9 mouse cellular contexts compared by ENCODE assay signal in the genomic region with DNA sequence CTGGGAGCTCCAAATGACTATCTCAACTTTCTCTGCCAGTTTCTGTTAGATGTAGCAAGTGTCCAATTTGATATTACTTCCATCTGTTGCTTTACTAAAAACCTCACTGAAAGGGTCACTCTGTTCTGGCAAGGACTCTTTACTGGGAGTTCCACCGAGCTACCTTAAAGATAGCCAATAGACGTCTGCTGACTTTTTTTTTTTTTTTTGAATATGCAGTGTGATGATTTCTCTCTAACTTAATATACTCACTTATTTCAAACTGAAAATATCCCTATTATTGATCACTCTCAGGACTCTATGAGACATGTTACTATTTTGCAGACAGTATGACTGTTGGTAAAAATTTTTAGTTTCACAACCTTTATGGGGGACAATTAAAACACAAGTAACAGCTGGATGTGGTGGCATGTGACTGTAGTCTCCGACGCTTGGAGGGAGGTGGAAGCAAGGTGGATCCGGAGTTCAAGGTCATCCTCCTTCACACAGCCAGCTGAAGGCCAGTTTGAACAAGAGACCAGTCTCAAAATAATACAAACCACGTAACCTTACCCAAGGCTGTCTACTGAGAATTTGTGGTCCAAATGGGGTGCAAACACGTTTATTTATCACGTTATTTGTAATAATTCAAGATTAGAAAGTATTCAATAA. TPM values are rescaled to one million over a fixed set of nuclear protein-coding genes. Genes with fewer than 3 reads are reported as not detected.
DNase-seq lines count a peak whose midpoint lies in the region; ATAC-seq and TF ChIP-seq lines count a peak whose summit lies in the region.
"Had no signal": no experiment of that assay in that cellular context is flagged by ENCODE, and none has a peak within 500 bp of the region (broad histone marks: within the 10 kb centered on the region; RNA-seq: fewer than 3 reads in every experiment).

No protein-coding gene starts in this region.

- peak overlapping the region; percentile 66 for H3K4me2 ChIP-seq in embryonic facial prominence, embryonic 13.5 days
- peak overlapping the region; percentile 88 for H3K4me2 ChIP-seq in kidney, embryonic 15.5 days
- peak overlapping the region; percentile 77 for H3K4me2 ChIP-seq in neural tube, embryonic 12.5 days (replicated peaks)

- TF ChIP-seq CTCF in layer of hippocampus, adult 2 months (conservative IDR thresholded peaks at IDR 0.05): no peak

- peak overlapping the region; percentile 95 for H3K27ac ChIP-seq in layer of hippocampus, adult 2 months
- H3K27ac ChIP-seq in embryonic facial prominence, embryonic 13.5 days: peak overlapping the region; percentile 86; the same call in 1 of the 2 replicates
- H3K27ac ChIP-seq in kidney, embryonic 15.5 days: 0 out of 2 replicates have a peak overlapping the region, but pooled peaks have one; percentile 25
- no peak overlapping the region for H3K27ac ChIP-seq in neural tube, embryonic 12.5 days

- H3K27me3 ChIP-seq in embryonic facial prominence, embryonic 13.5 days: no peaks in the 10 kb centered on the region
- H3K27me3 ChIP-seq in kidney, embryonic 15.5 days: no peaks in the 10 kb centered on the region
- H3K27me3 ChIP-seq in neural tube, embryonic 12.5 days (replicated peaks): no peaks in the 10 kb centered on the region

- 21% methylated on average over 8 of the region's 8 CpGs for WGBS in embryonic facial prominence, embryonic 13.5 days
- 12% methylated on average over 8 of the region's 8 CpGs for WGBS in kidney, embryonic 15.5 days
- WGBS in neural tube, embryonic 12.5 days: 28% methylated on average over 8 of the region's 8 CpGs

- H3K36me3 ChIP-seq in embryonic facial prominence, embryonic 13.5 days: peaks cover 33% of the 10 kb centered on the region
- H3K36me3 ChIP-seq in kidney, embryonic 15.5 days: peaks cover 40% of the 10 kb centered on the region
- H3K36me3 ChIP-seq in neural tube, embryonic 12.5 days: peaks cover 23% of the 10 kb centered on the region

- no peak for ATAC-seq in embryonic facial prominence, embryonic 13.5 days (ENCODE audit: insufficient number of reproducible peaks, insufficient read depth, low FRiP score, low TSS enrichment, low read depth)
- ATAC-seq in kidney, embryonic 15.5 days (replicated peaks; ENCODE audit: low FRiP score): no peak
- ATAC-seq in neural tube, embryonic 12.5 days (ENCODE audit: low FRiP score, low read depth): no peak

- H3K4me1 ChIP-seq in embryonic facial prominence, embryonic 13.5 days: peaks cover 17% of the 10 kb centered on the region
- H3K4me1 ChIP-seq in kidney, embryonic 15.5 days: peaks cover 23% of the 10 kb centered on the region
- peaks cover 11% of the 10 kb centered on the region for H3K4me1 ChIP-seq in neural tube, embryonic 12.5 days

- H3K9ac ChIP-seq in embryonic facial prominence, embryonic 13.5 days: peak overlapping the region; percentile 89
- peak overlapping the region; percentile 83 for H3K9ac ChIP-seq in kidney, embryonic 15.5 days
- H3K9ac ChIP-seq in neural tube, embryonic 12.5 days: peak overlapping the region; percentile 86; the same call in 1 of the 2 replicates

- intact Hi-C loops in left cerebral cortex, postnatal 25 days (cut with DNase I): loop anchor here (1.0 kb wide), 1 partner anchor 25 kb away; a partner anchor contains a TSS

- no peaks in the 10 kb centered on the region for H3K9me3 ChIP-seq in embryonic facial prominence, embryonic 13.5 days
- H3K9me3 ChIP-seq in kidney, embryonic 15.5 days (replicated peaks): no peaks in the 10 kb centered on the region
- no peaks in the 10 kb centered on the region for H3K9me3 ChIP-seq in neural tube, embryonic 12.5 days

- no peak for DNase-seq in layer of hippocampus, adult 2 months (ENCODE audit: low spot score in 2 of 2)
- no peak for DNase-seq in layer of hippocampus, postnatal 10 days (ENCODE audit: low spot score in 2 of 2)
- DNase-seq in thymus, postnatal 0 days (ENCODE audit: low spot score): no peak
- DNase-seq in cerebellum, adult 9-11 months: no peak
- DNase-seq in left cerebral cortex, postnatal 25 days (ENCODE audit: low spot score in 2 of 2): no peak

- H3K4me3 ChIP-seq in layer of hippocampus, adult 2 months: peak overlapping the region; percentile 78
- H3K4me3 ChIP-seq in embryonic facial prominence, embryonic 13.5 days: peak overlapping the region; percentile 96
- H3K4me3 ChIP-seq in kidney, embryonic 15.5 days (replicated peaks): peak overlapping the region; percentile 96
- peak overlapping the region; percentile 95 for H3K4me3 ChIP-seq in neural tube, embryonic 12.5 days

RNA-seq across cellular contexts. Expression of a gene that starts 0.8 kb away (rescaled TPM):
- total RNA-seq in layer of hippocampus, adult 2 months (2021): 100 to 1,000 TPM; 111 to 113 TPM
- 100 to 1,000 TPM; 151 to 155 TPM for total RNA-seq in layer of hippocampus, postnatal 10 days (2021)
- polyA plus RNA-seq in embryonic facial prominence, embryonic 13.5 days (2015; fragmentation: Nextera tagmentation; extraction: Ambion mirVana): 237 and 261 TPM in 2 replicates
- 241 and 246 TPM in 2 replicates for polyA plus RNA-seq in kidney, embryonic 15.5 days (2015; fragmentation: Nextera tagmentation; extraction: Ambion mirVana)
- 293 and 317 TPM in 2 replicates for polyA plus RNA-seq in neural tube, embryonic 12.5 days (2016; fragmentation: Nextera tagmentation; extraction: Ambion mirVana)
- polyA plus RNA-seq in thymus, postnatal 0 days (2015; fragmentation: Nextera tagmentation; extraction: Ambion mirVana): 274 and 296 TPM in 2 replicates
- total RNA-seq in left cerebral cortex, postnatal 25 days (2021): 100 to 1,000 TPM; 116 TPM

RNA-seq across cellular contexts. Expression of a gene that starts 1.1 kb away (rescaled TPM):
- total RNA-seq in layer of hippocampus, adult 2 months (2021): 10 to 100 TPM; 69.2 to 73.2 TPM
- total RNA-seq in layer of hippocampus, postnatal 10 days (2021): 10 to 100 TPM; 46.0 to 48.6 TPM
- 24.8 and 28.9 TPM in 2 replicates for polyA plus RNA-seq in embryonic facial prominence, embryonic 13.5 days (2015; fragmentation: Nextera tagmentation; extraction: Ambion mirVana)
- 32.5 and 36.3 TPM in 2 replicates for polyA plus RNA-seq in kidney, embryonic 15.5 days (2015; fragmentation: Nextera tagmentation; extraction: Ambion mirVana)
- 32.4 and 33.1 TPM in 2 replicates for polyA plus RNA-seq in neural tube, embryonic 12.5 days (2016; fragmentation: Nextera tagmentation; extraction: Ambion mirVana)
- polyA plus RNA-seq in thymus, postnatal 0 days (2015; fragmentation: Nextera tagmentation; extraction: Ambion mirVana): 17.5 and 19.4 TPM in 2 replicates
- total RNA-seq in left cerebral cortex, postnatal 25 days (2021): 10 to 100 TPM; 77.1 to 78.2 TPM

RNA-seq across cellular contexts. Expression of a gene that starts 19.3 kb away (rescaled TPM):
- total RNA-seq in layer of hippocampus, adult 2 months (2021): 1 to 10 TPM in 1 of 2 experiments, not detected in 1; 1.3 TPM
- not detected for total RNA-seq in layer of hippocampus, postnatal 10 days (2021)
- 1.2 and 1.9 TPM in 2 replicates for polyA plus RNA-seq in embryonic facial prominence, embryonic 13.5 days (2015; fragmentation: Nextera tagmentation; extraction: Ambion mirVana)
- 3.9 and 4.8 TPM in 2 replicates for polyA plus RNA-seq in kidney, embryonic 15.5 days (2015; fragmentation: Nextera tagmentation; extraction: Ambion mirVana)
- 1.9 and 2.2 TPM in 2 replicates for polyA plus RNA-seq in neural tube, embryonic 12.5 days (2016; fragmentation: Nextera tagmentation; extraction: Ambion mirVana)
- 1.9 and 3.2 TPM in 2 replicates for polyA plus RNA-seq in thymus, postnatal 0 days (2015; fragmentation: Nextera tagmentation; extraction: Ambion mirVana)
- total RNA-seq in left cerebral cortex, postnatal 25 days (2021): 1 to 10 TPM in 1 of 2 experiments, not detected in 1; 1.2 TPM
- polyA plus RNA-seq: brain, embryonic 14.5 days had no signal

RNA-seq across cellular contexts. Expression of a gene that starts 23.6 kb away (rescaled TPM):
- 10 to 100 TPM; 25.1 to 28.3 TPM for total RNA-seq in layer of hippocampus, adult 2 months (2021)
- 10 to 100 TPM; 27.2 to 28.1 TPM for total RNA-seq in layer of hippocampus, postnatal 10 days (2021)
- 56.4 and 68.1 TPM in 2 replicates for polyA plus RNA-seq in embryonic facial prominence, embryonic 13.5 days (2015; fragmentation: Nextera tagmentation; extraction: Ambion mirVana)
- 35.9 and 37.2 TPM in 2 replicates for polyA plus RNA-seq in kidney, embryonic 15.5 days (2015; fragmentation: Nextera tagmentation; extraction: Ambion mirVana)
- polyA plus RNA-seq in neural tube, embryonic 12.5 days (2016; fragmentation: Nextera tagmentation; extraction: Ambion mirVana): 30.3 and 34.2 TPM in 2 replicates
- polyA plus RNA-seq in thymus, postnatal 0 days (2015; fragmentation: Nextera tagmentation; extraction: Ambion mirVana): 42.8 and 52.4 TPM in 2 replicates
- total RNA-seq in left cerebral cortex, postnatal 25 days (2021): 10 to 100 TPM; 25.9 to 28.1 TPM

RNA-seq across cellular contexts. Expression of a gene that starts 24.2 kb away (rescaled TPM):
- 10 to 100 TPM; 78.2 to 82.8 TPM for total RNA-seq in layer of hippocampus, adult 2 months (2021)
- total RNA-seq in layer of hippocampus, postnatal 10 days (2021): 100 to 1,000 TPM in 1 of 2 experiments, 10 to 100 TPM in 1; 91.1 to 106 TPM
- polyA plus RNA-seq in embryonic facial prominence, embryonic 13.5 days (2015; fragmentation: Nextera tagmentation; extraction: Ambion mirVana): 72.4 and 72.6 TPM in 2 replicates
- polyA plus RNA-seq in kidney, embryonic 15.5 days (2015; fragmentation: Nextera tagmentation; extraction: Ambion mirVana): 54.8 and 59.7 TPM in 2 replicates
- polyA plus RNA-seq in neural tube, embryonic 12.5 days (2016; fragmentation: Nextera tagmentation; extraction: Ambion mirVana): 89.1 and 94.8 TPM in 2 replicates
- polyA plus RNA-seq in thymus, postnatal 0 days (2015; fragmentation: Nextera tagmentation; extraction: Ambion mirVana): 70.6 and 78.5 TPM in 2 replicates
- total RNA-seq in left cerebral cortex, postnatal 25 days (2021): 10 to 100 TPM; 66.0 to 70.0 TPM
